Mouse (Mus musculus) hindbrain, embryonic 11.5 days (tissue): Measurements from ENCODE around the gene Krtcap2. TPM values are rescaled to one million over a fixed set of nuclear protein-coding genes. Genes with fewer than 3 reads are reported as not detected.
"Not testable (repeated sequence)": the region's sequence is repeated elsewhere in the genome, so short reads cannot be mapped to it uniquely, and the experiment has no call there.

Source experiments
- ATAC-seq: fragments of 200-750 bp; cut with Nextera tagmentation; 2 replicates; pipeline ENCODE4 v1.8.0; 2017; ENCODE audit warnings: mild to moderate bottlenecking, moderate TSS enrichment, moderate library complexity; ENCODE audit not compliant: low FRiP score
- DNase-seq: peaks from one replicate; pipeline ENCODE4 v3.0.0-alpha.2; 2015; ENCODE audit warnings: low spot score
- H3K27ac ChIP-seq: fragments of 300-500 bp; sonication (generic); 2 replicates; pipeline ENCODE4 v1.5.1; 2014; ENCODE audit warnings: mild to moderate bottlenecking, low read depth, low read length
- H3K27me3 ChIP-seq: fragments of 300-500 bp; sonication (generic); 2 replicates; pipeline ENCODE4 v1.6.1; 2014; ENCODE audit warnings: mild to moderate bottlenecking, low read length, moderate library complexity, mixed read lengths; ENCODE audit not compliant: control insufficient read depth, insufficient read depth
- H3K36me3 ChIP-seq: fragments of 300-500 bp; sonication (generic); 2 replicates; pipeline ENCODE4 v1.6.1; 2014; ENCODE audit warnings: mild to moderate bottlenecking, low read length, moderate library complexity, mixed read lengths; ENCODE audit not compliant: control insufficient read depth, insufficient read depth
- H3K4me1 ChIP-seq: fragments of 300-500 bp; sonication (generic); replicated peaks from 2 replicates; pipeline ENCODE4 v1.6.1; 2014; ENCODE audit warnings: low read length, mixed read lengths; ENCODE audit not compliant: control insufficient read depth, insufficient read depth
- H3K4me2 ChIP-seq: fragments of 300-500 bp; sonication (generic); replicated peaks from 2 replicates; pipeline ENCODE4 v1.6.1; 2014; ENCODE audit warnings: mild to moderate bottlenecking, low read depth, low read length
- H3K4me3 ChIP-seq: fragments of 300-500 bp; sonication (generic); 2 replicates; pipeline ENCODE4 v1.5.1; 2014; ENCODE audit warnings: low read depth, low read length
- H3K9ac ChIP-seq: fragments of 300-500 bp; sonication (generic); 2 replicates; pipeline ENCODE4 v1.6.1; 2014; ENCODE audit warnings: low read depth, low read length
- H3K9me3 ChIP-seq: fragments of 300-500 bp; sonication (generic); 2 replicates; pipeline ENCODE4 v1.6.1; 2016; ENCODE audit warnings: low read length; ENCODE audit not compliant: control insufficient read depth
- WGBS: fragments of 180-500 bp; shearing (Covaris S2); extraction: QIAGEN DNeasy Blood & Tissue Kit; methylation state at CpG from one replicate; pipeline ENCODE4 v1.1.7; 2014; 5-methylcytosine and 5-hydroxymethylcytosine counted together
- polyA plus RNA-seq: library from polyadenylated mRNA; unstranded; fragments of >200 nt; fragmentation: Nextera tagmentation; extraction: Ambion mirVana; gene quantifications from 2 replicates; pipeline ENCODE4 v1.2.1, GENCODE M21; 2014

Krtcap2 gene
- polyA plus RNA-seq, 1 experiment from 2014 or later = 289 TPM

- H3K27ac ChIP-seq, H3K4me1 ChIP-seq, H3K36me3 ChIP-seq, H3K27me3 ChIP-seq, DNase-seq, H3K9me3 ChIP-seq, ATAC-seq, H3K9ac ChIP-seq, H3K4me3 ChIP-seq: not testable (repeated sequence)
- H3K4me2 ChIP-seq = peak overlapping the region; percentile 66; the same call in 1 of the 2 replicates
- WGBS = 73% methylated on average over 7 of the region's 7 CpGs
These were observed 29.4 kb upstream of the Krtcap2 start for GRCm38 (mm10) chr3:89216407-89216806.

DNA sequence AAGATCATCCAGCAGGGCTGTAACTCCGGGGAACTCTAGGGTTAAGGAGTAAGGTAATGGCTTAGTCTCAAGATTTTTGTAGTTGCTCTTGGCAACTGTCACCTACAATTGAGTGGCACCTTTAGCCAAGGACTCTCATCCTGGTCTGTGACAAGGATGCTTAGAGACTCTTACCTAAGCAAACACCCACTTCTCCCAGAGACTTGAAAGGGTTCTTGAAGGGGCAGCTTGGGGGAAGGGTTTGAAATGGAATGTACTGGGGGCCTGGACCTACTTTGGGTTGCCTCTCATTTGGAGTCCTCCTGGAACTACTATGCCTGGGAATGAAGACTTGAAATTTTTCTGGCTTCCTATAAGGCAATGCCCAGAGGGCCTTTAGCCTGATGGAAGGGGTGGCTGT is 27.5 kb upstream of the Krtcap2 start:
- Histone ChIP-seq H3K36me3 (no peaks in the 10 kb centered on the region; the same call in 1 of the 2 replicates), H3K27ac (no peak overlapping the region)
- no peak for ATAC-seq

DNA sequence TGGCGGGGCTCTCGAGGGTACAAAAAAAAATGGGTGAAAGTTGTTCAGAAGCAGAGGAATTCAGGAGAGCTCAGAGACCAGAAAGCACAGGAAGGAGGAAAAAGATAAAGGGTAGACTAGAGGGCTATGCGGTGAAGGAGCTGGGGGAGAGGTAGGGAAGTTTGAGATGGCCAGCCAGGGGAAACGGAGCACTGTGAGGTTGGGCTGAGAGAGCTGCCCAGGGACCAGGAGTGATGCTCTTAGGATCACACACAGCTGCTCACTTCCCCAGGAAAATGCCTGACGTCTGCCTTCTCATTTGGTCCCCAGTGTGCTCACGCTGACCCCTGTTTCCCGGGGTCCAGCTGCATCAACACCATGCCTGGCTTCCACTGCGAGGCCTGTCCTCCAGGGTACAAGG is 26.2 kb upstream of the Krtcap2 start:
- Histone ChIP-seq H3K4me3 (no peak overlapping the region), H3K4me2 (no peak overlapping the region), H3K36me3 (peaks cover 4% of the 10 kb centered on the region; the same call in 1 of the 2 replicates), H3K27ac (0 out of 2 replicates have a peak overlapping the region, but pooled peaks have one; percentile 1), H3K4me1 (peaks cover 13% of the 10 kb centered on the region), H3K27me3 (no peaks in the 10 kb centered on the region), H3K9me3 (no peaks in the 10 kb centered on the region), H3K9ac (no peak overlapping the region)
- DNase-seq = no peak
- ATAC-seq = no peak
- WGBS = 37% methylated on average over 8 of the region's 8 CpGs

More for the DNA sequence above, 27.5 kb upstream of the Krtcap2 start:
- 100% methylated on average over 1 of the region's 1 CpGs for WGBS
- H3K9me3 ChIP-seq = no peaks in the 10 kb centered on the region
- H3K4me1 ChIP-seq = peaks cover 3% of the 10 kb centered on the region; the same call in 1 of the 2 replicates
- no peaks in the 10 kb centered on the region for H3K27me3 ChIP-seq
- no peak overlapping the region for H3K4me3 ChIP-seq
- H3K4me2 ChIP-seq = no peak overlapping the region
- no peak for DNase-seq
- no peak overlapping the region for H3K9ac ChIP-seq

- DNase-seq (no peak), ATAC-seq (no peak)
- peaks cover 4% of the 10 kb centered on the region; the same call in 1 of the 2 replicates for H3K36me3 ChIP-seq
- 69% methylated on average over 5 of the region's 5 CpGs for WGBS
- no peak overlapping the region for H3K4me2 ChIP-seq
- 0 out of 2 replicates have a peak, but pooled peaks cover 2% of the 10 kb centered on the region for H3K27me3 ChIP-seq
- no peak overlapping the region for H3K9ac ChIP-seq
- no peaks in the 10 kb centered on the region for H3K9me3 ChIP-seq
- H3K27ac ChIP-seq = no peak overlapping the region
- no peak overlapping the region for H3K4me3 ChIP-seq
- H3K4me1 ChIP-seq = peaks cover 15% of the 10 kb centered on the region
These were observed 24.6 kb upstream of the Krtcap2 start for GRCm38 (mm10) chr3:89221167-89221566.

DNA sequence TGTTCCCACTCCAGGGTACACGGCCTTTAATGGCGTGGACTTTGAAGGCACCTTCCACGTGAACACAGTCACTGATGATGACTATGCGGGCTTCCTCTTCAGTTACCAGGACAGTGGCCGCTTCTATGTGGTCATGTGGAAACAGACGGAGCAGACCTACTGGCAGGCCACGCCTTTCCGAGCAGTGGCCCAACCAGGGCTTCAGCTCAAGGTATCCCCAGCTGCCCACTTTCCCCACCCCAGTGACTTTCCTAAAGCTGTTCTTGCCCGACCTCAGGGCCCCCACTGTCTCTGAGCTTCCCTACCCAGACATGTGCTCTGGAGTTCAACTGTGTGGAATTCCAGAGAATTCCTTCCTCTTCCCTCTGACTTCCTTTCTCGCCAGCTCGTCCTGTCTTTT is 21.0 kb upstream of the Krtcap2 start:
- WGBS = 46% methylated on average over 11 of the region's 11 CpGs
- Histone ChIP-seq H3K27ac (peak overlapping the region; percentile 84), H3K4me2 (peak overlapping the region; percentile 84), H3K4me1 (peaks cover 18% of the 10 kb centered on the region), H3K36me3 (peaks cover 4% of the 10 kb centered on the region; the same call in 1 of the 2 replicates), H3K4me3 (peak overlapping the region; percentile 84), H3K9me3 (no peaks in the 10 kb centered on the region), H3K9ac (peak overlapping the region; percentile 83), H3K27me3 (0 out of 2 replicates have a peak, but pooled peaks cover 2% of the 10 kb centered on the region)
- peak; percentile 34 for DNase-seq
- ATAC-seq = no peak

DNA sequence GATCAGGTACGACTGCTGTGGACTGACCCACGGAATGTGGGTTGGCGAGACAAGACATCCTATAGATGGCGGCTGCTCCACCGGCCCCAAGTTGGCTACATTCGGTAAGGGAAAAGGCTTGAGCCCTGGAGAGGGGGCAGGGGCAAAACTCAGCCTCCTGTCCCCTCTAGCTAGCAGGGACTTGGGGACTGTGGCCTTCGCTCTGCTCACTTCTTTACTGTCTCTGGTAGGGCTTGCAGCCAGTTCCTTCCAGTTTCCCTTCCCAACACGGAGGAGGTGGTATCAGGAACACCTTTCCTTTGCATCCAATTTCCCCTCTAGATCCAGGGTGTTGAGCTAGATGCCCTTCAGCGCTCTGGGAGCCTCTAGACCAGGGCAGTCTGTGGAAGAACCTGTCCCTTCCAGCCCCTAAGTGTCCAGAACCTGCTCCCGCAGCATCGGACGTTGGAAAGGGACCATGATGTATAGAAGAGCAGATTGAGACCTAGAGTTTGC is 20.4 kb upstream of the Krtcap2 start:
- Histone ChIP-seq H3K36me3 (peaks cover 4% of the 10 kb centered on the region; the same call in 1 of the 2 replicates), H3K9me3 (no peaks in the 10 kb centered on the region), H3K4me3 (peak overlapping the region; percentile 84), H3K4me1 (peaks cover 18% of the 10 kb centered on the region), H3K9ac (peak overlapping the region; percentile 83), H3K4me2 (peak overlapping the region; percentile 84), H3K27ac (peak overlapping the region; percentile 84), H3K27me3 (0 out of 2 replicates have a peak, but pooled peaks cover 2% of the 10 kb centered on the region)
- 18% methylated on average over 12 of the region's 12 CpGs for WGBS
- no peak for ATAC-seq
- DNase-seq = no peak

- H3K27ac ChIP-seq = peak overlapping the region; percentile 84
- H3K27me3 ChIP-seq = 0 out of 2 replicates have a peak, but pooled peaks cover 2% of the 10 kb centered on the region
- 27% methylated on average over 4 of the region's 4 CpGs for WGBS
- peak overlapping the region; percentile 84 for H3K4me3 ChIP-seq
- H3K4me1 ChIP-seq = peaks cover 18% of the 10 kb centered on the region
- DNase-seq (peak; percentile 91), ATAC-seq (peak; percentile 77)
- H3K9ac ChIP-seq = peak overlapping the region; percentile 83
- peak overlapping the region; percentile 84 for H3K4me2 ChIP-seq
- peaks cover 4% of the 10 kb centered on the region; the same call in 1 of the 2 replicates for H3K36me3 ChIP-seq
- H3K9me3 ChIP-seq = no peaks in the 10 kb centered on the region
These were observed 19.8 kb upstream of the Krtcap2 start for GRCm38 (mm10) chr3:89225918-89226317.

- H3K4me3 ChIP-seq = peak overlapping the region; percentile 84
These were observed 19.4 kb upstream of the Krtcap2 start for GRCm38 (mm10) chr3:89226361-89226760.

GRCm38 (mm10) chr3:89226900-89227299 is 18.9 kb upstream of the Krtcap2 start, which contains the start of gene Mtx1:
TSS of gene Mtx1 (minus strand) at chr3:89227088.
- ATAC-seq = no peak; the same call in 1 of the 2 replicates

More at GRCm38 (mm10) chr3:89226361-89226760, 19.4 kb upstream of the Krtcap2 start:
- H3K4me2 ChIP-seq = peak overlapping the region; percentile 84
- peak overlapping the region; percentile 83 for H3K9ac ChIP-seq
- 9% methylated on average over 11 of the region's 11 CpGs for WGBS
- ATAC-seq (no peak; the same call in 1 of the 2 replicates), DNase-seq (no peak)
- H3K27me3 ChIP-seq = 0 out of 2 replicates have a peak, but pooled peaks cover 2% of the 10 kb centered on the region
- H3K27ac ChIP-seq = peak overlapping the region; percentile 84
- H3K36me3 ChIP-seq = peaks cover 4% of the 10 kb centered on the region; the same call in 1 of the 2 replicates
- H3K4me1 ChIP-seq = peaks cover 18% of the 10 kb centered on the region
- no peaks in the 10 kb centered on the region for H3K9me3 ChIP-seq

More at GRCm38 (mm10) chr3:89226900-89227299, 18.9 kb upstream of the Krtcap2 start, which contains the start of gene Mtx1:
- 2% methylated on average over 21 of the region's 21 CpGs for WGBS
- Histone ChIP-seq H3K36me3 (peaks cover 4% of the 10 kb centered on the region; the same call in 1 of the 2 replicates), H3K4me1 (peaks cover 18% of the 10 kb centered on the region), H3K9me3 (no peaks in the 10 kb centered on the region), H3K27ac (peak within 1 kb of the TSS; percentile 84), H3K4me3 (peak within 1 kb of the TSS; percentile 84), H3K4me2 (peak within 1 kb of the TSS; percentile 84), H3K27me3 (0 out of 2 replicates have a peak, but pooled peaks cover 2% of the 10 kb centered on the region), H3K9ac (peak within 1 kb of the TSS; percentile 83)
- no peak for DNase-seq
